Mouse (Mus musculus) naive thymus-derived CD4-positive, alpha-beta T cell, adult 5 months (primary cell): ENCODE measurements around the gene Kcnc4. TPM values are rescaled to one million over a fixed set of nuclear protein-coding genes. Genes with fewer than 3 reads are reported as not detected.

Source experiments
- polyA plus RNA-seq: library from polyadenylated mRNA; unstranded; fragments of 100-300 nt; shearing (Covaris generic); gene quantifications from one replicate; pipeline ENCODE4 v1.2.1, GENCODE M21; 2017

Kcnc4 gene
- polyA plus RNA-seq, result not detected

DNA sequence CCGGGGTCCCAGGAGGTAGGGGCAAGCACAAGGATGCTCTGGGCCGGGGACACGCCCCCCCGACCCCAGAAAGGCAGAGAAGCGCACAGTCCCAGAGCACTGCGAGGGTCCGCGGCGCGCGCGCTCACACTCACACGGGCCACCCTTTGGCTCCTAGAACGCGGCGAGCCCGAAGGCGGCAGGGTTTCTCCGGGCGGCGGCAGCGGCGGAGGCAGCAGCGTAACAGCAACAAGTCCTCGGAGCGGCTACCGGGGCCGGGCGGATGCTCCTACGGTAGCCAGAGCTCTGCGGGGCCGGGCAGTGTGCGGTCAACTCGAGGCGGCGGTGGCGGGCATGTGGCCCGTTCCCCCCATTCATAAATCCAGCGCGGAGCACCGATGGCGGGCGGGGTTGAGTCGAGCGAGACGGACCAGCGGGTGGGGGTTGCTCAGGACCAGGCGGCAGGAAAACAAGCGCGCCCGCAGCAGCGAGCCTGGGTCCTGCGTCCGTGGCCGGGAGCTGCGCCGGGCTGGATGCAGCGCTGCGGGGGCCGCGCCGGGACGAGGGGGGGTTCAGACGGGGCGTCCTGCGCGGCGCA is at the start of gene Kcnc4:
Gene Kcnc4 (minus strand): TSS at position 357 of the 577 bp plus-strand sequence.

Other genes with a start within 250 kb of the Kcnc4 start
- gene Cym, start 237.8 kb downstream of the Kcnc4 start, polyA plus RNA-seq, result not detected
- not detected for gene A630076J17Rik, start 228.9 kb downstream of the Kcnc4 start, polyA plus RNA-seq
- not detected for gene Prok1, start 219.8 kb downstream of the Kcnc4 start, polyA plus RNA-seq
- gene Lamtor5, start 180.7 kb downstream of the Kcnc4 start, polyA plus RNA-seq, result 98.1 TPM
- 0.35 TPM for gene Slc16a4, start 168.3 kb downstream of the Kcnc4 start, polyA plus RNA-seq
- 23.5 TPM for gene Rbm15, start 125.9 kb downstream of the Kcnc4 start, polyA plus RNA-seq
- gene Slc6a17, start 58.5 kb upstream of the Kcnc4 start, polyA plus RNA-seq, result 0.11 TPM
- not detected for gene Ubl4b, start 95.5 kb upstream of the Kcnc4 start, polyA plus RNA-seq
- not detected for gene Alx3, start 135.5 kb upstream of the Kcnc4 start, polyA plus RNA-seq
- not detected for gene Gm10961, start 171.8 kb upstream of the Kcnc4 start, polyA plus RNA-seq
- gene Strip1, start 172.1 kb upstream of the Kcnc4 start, polyA plus RNA-seq, result 71.4 TPM
- gene Ahcyl1, start 237.0 kb upstream of the Kcnc4 start, polyA plus RNA-seq, result 117 TPM